Mouse (Mus musculus) embryonic facial prominence, embryonic 14.5 days (tissue): ENCODE data around the gene Gm11937. TPM values are rescaled to one million over a fixed set of nuclear protein-coding genes. Genes with fewer than 3 reads are reported as not detected.
"Not testable (repeated sequence)": the region's sequence is repeated elsewhere in the genome, so short reads cannot be mapped to it uniquely, and the experiment has no call there.

ENCODE experiments used
- ATAC-seq: fragments of 200-750 bp; cut with Nextera tagmentation; 2 replicates; pipeline ENCODE4 v1.8.0; 2017; ENCODE audit warnings: low read depth, moderate number of reproducible peaks, moderate TSS enrichment
- DNase-seq: peaks from one replicate; pipeline ENCODE4 v3.0.0-alpha.2; 2015; ENCODE audit warnings: low spot score
- H3K27ac ChIP-seq: fragments of 300-500 bp; sonication (generic); replicated peaks from 2 replicates; pipeline ENCODE4 v1.5.1; 2014; ENCODE audit warnings: low read depth, mild to moderate bottlenecking, low read length, moderate library complexity
- H3K27me3 ChIP-seq: fragments of 300-500 bp; sonication (generic); replicated peaks from 2 replicates; pipeline ENCODE4 v1.6.1; 2014; ENCODE audit warnings: low read length; ENCODE audit not compliant: control insufficient read depth, insufficient read depth
- H3K36me3 ChIP-seq: fragments of 300-500 bp; sonication (generic); 2 replicates; pipeline ENCODE4 v1.6.1; 2014; ENCODE audit warnings: low read length, mixed read lengths; ENCODE audit not compliant: control insufficient read depth, insufficient read depth
- H3K4me1 ChIP-seq: fragments of 300-500 bp; sonication (generic); 2 replicates; pipeline ENCODE4 v1.6.1; 2014; ENCODE audit warnings: antibody characterized with exemption, low read length; ENCODE audit not compliant: control insufficient read depth, insufficient read depth
- H3K4me2 ChIP-seq: fragments of 300-500 bp; sonication (generic); 2 replicates; pipeline ENCODE4 v1.6.1; 2014; ENCODE audit warnings: low read depth, mild to moderate bottlenecking, low read length, moderate library complexity, mixed read lengths
- H3K4me3 ChIP-seq: fragments of 300-500 bp; sonication (generic); 2 replicates; pipeline ENCODE4 v1.5.1; 2014; ENCODE audit warnings: low read depth, mild to moderate bottlenecking, low read length
- H3K9ac ChIP-seq: fragments of 300-500 bp; sonication (generic); 2 replicates; pipeline ENCODE4 v1.6.1; 2014; ENCODE audit warnings: low read depth, mild to moderate bottlenecking, low read length, moderate library complexity, mixed read lengths
- H3K9me3 ChIP-seq: fragments of 300-500 bp; sonication (generic); 2 replicates; pipeline ENCODE4 v1.6.1; 2016; ENCODE audit warnings: low read length; ENCODE audit not compliant: control insufficient read depth
- WGBS: fragments of 180-500 bp; shearing (Covaris S2); extraction: QIAGEN DNeasy Blood & Tissue Kit; methylation state at CpG from one replicate; pipeline ENCODE4 v1.1.7; 2014; 5-methylcytosine and 5-hydroxymethylcytosine counted together
- polyA plus RNA-seq: library from polyadenylated mRNA; unstranded; fragments of >200 nt; fragmentation: Nextera tagmentation; extraction: Ambion mirVana; gene quantifications from 2 replicates; pipeline ENCODE4 v1.2.1, GENCODE M21; 2014

Gene Gm11937
- polyA plus RNA-seq, 1 experiment from 2014 or later, result not detected

GRCm38 (mm10) chr11:99637086-99637485, 27.1 kb upstream of the Gm11937 start:
- Histone ChIP-seq H3K4me3 (no peak overlapping the region), H3K9ac (no peak overlapping the region), H3K27ac (no peak overlapping the region), H3K4me2 (no peak overlapping the region), H3K9me3 (no peaks in the 10 kb centered on the region), H3K36me3 (no peaks in the 10 kb centered on the region), H3K27me3 (no peaks in the 10 kb centered on the region; the same call in 1 of the 2 replicates), H3K4me1 (no peaks in the 10 kb centered on the region)
- DNase-seq, result peak; percentile 71
- ATAC-seq, result no peak
- 57% methylated on average over 1 of the region's 1 CpGs for whole genome bisulfite sequencing

- WGBS, result 21% methylated on average over 4 of the region's 8 CpGs
- H3K9ac ChIP-seq, result no peak within 1 kb of the TSS
- ATAC-seq, result no peak
- no peak within 1 kb of the TSS for H3K27ac ChIP-seq
- no peak for DNase-seq
- no peaks in the 10 kb centered on the region for H3K4me1 ChIP-seq
- H3K36me3 ChIP-seq, result no peaks in the 10 kb centered on the region
- H3K4me2 ChIP-seq, result no peak within 1 kb of the TSS
- no peak within 1 kb of the TSS for H3K4me3 ChIP-seq
- H3K27me3 ChIP-seq, result no peaks in the 10 kb centered on the region; the same call in 1 of the 2 replicates
- H3K9me3 ChIP-seq, result no peaks in the 10 kb centered on the region
Observed at GRCm38 (mm10) chr11:99634653-99635134, 24.7 kb upstream of the Gm11937 start, which contains the start of gene Krtap4-2. TSS of gene Krtap4-2 (minus strand) at chr11:99635084.

GRCm38 (mm10) chr11:99633293-99633692, 23.3 kb upstream of the Gm11937 start:
- DNase-seq (no peak), ATAC-seq (no peak)
- Histone ChIP-seq H3K36me3 (no peaks in the 10 kb centered on the region), H3K27ac (no peak overlapping the region), H3K9ac (no peak overlapping the region), H3K9me3 (no peaks in the 10 kb centered on the region), H3K4me1 (no peaks in the 10 kb centered on the region), H3K4me2 (no peak overlapping the region), H3K4me3 (no peak overlapping the region), H3K27me3 (no peaks in the 10 kb centered on the region; the same call in 1 of the 2 replicates)
- WGBS, result 63% methylated on average over 2 of the region's 2 CpGs

- H3K27ac ChIP-seq, result no peak overlapping the region
- no peak overlapping the region for H3K4me2 ChIP-seq
- no peaks in the 10 kb centered on the region for H3K36me3 ChIP-seq
- no peaks in the 10 kb centered on the region for H3K9me3 ChIP-seq
- DNase-seq, result no peak
- H3K4me1 ChIP-seq, result no peaks in the 10 kb centered on the region
- WGBS, result 71% methylated on average over 3 of the region's 3 CpGs
- no peak overlapping the region for H3K9ac ChIP-seq
- H3K27me3 ChIP-seq, result no peaks in the 10 kb centered on the region; the same call in 1 of the 2 replicates
- no peak overlapping the region for H3K4me3 ChIP-seq
- ATAC-seq, result no peak
Observed at GRCm38 (mm10) chr11:99630890-99631289, 20.9 kb upstream of the Gm11937 start.

- no peak for DNase-seq
- Histone ChIP-seq H3K9me3 (no peaks in the 10 kb centered on the region), H3K27ac (no peak within 1 kb of the TSS), H3K4me2 (no peak within 1 kb of the TSS), H3K9ac (no peak within 1 kb of the TSS), H3K36me3 (no peaks in the 10 kb centered on the region), H3K27me3 (no peaks in the 10 kb centered on the region), H3K4me3 (no peak within 1 kb of the TSS), H3K4me1 (no peaks in the 10 kb centered on the region)
- 67% methylated on average over 4 of the region's 4 CpGs for WGBS
- no peak for ATAC-seq
Observed at GRCm38 (mm10) chr11:99628138-99628537, 18.1 kb upstream of the Gm11937 start, which contains the start of gene Krtap4-1. TSS of gene Krtap4-1 (minus strand) at chr11:99628238.

- Histone ChIP-seq H3K27me3 (no peaks in the 10 kb centered on the region), H3K4me1 (no peaks in the 10 kb centered on the region), H3K4me2 (no peak within 1 kb of the TSS), H3K9ac (no peak within 1 kb of the TSS), H3K9me3 (no peaks in the 10 kb centered on the region), H3K36me3 (no peaks in the 10 kb centered on the region), H3K4me3 (no peak within 1 kb of the TSS), H3K27ac (no peak within 1 kb of the TSS)
- WGBS, result 72% methylated on average over 2 of the region's 2 CpGs
- ATAC-seq (no peak), DNase-seq (no peak)
Observed at GRCm38 (mm10) chr11:99620335-99620734, 10.3 kb upstream of the Gm11937 start, which contains the start of gene Gm11562. TSS of gene Gm11562 (minus strand) at chr11:99620435.

GRCm38 (mm10) chr11:99614796-99615363, 4.9 kb upstream of the Gm11937 start, which contains the start of gene Krtap2-4:
TSS of gene Krtap2-4 (minus strand) at chr11:99614846.
- no peaks in the 10 kb centered on the region for H3K27me3 ChIP-seq
- no peak within 1 kb of the TSS for H3K9ac ChIP-seq
- ATAC-seq (no peak), DNase-seq (no peak)
- no peak within 1 kb of the TSS for H3K4me3 ChIP-seq
- no peaks in the 10 kb centered on the region for H3K36me3 ChIP-seq
- H3K27ac ChIP-seq, result no peak within 1 kb of the TSS
- no peaks in the 10 kb centered on the region for H3K9me3 ChIP-seq
- H3K4me2 ChIP-seq, result no peak within 1 kb of the TSS
- 71% methylated on average over 3 of the region's 3 CpGs for WGBS
- H3K4me1 ChIP-seq, result no peaks in the 10 kb centered on the region

GRCm38 (mm10) chr11:99609126-99609525, 863 bp downstream of the Gm11937 start:
- DNase-seq (no peak), ATAC-seq (no peak)
- Histone ChIP-seq H3K27ac (no peak overlapping the region), H3K4me1 (no peaks in the 10 kb centered on the region), H3K27me3 (no peaks in the 10 kb centered on the region), H3K36me3 (no peaks in the 10 kb centered on the region), H3K9me3 (no peaks in the 10 kb centered on the region), H3K9ac (no peak overlapping the region), H3K4me3 (no peak overlapping the region), H3K4me2 (no peak overlapping the region)
- WGBS, result 54% methylated on average over 1 of the region's 1 CpGs

- not testable (repeated sequence) for H3K9me3 ChIP-seq
- WGBS, result 63% methylated on average over 1 of the region's 1 CpGs
Observed at GRCm38 (mm10) chr11:99603208-99603607, 6.8 kb downstream of the Gm11937 start, which contains the start of gene Gm11938. TSS of gene Gm11938 (minus strand) at chr11:99603308.

More at GRCm38 (mm10) chr11:99603208-99603607, 6.8 kb downstream of the Gm11937 start, which contains the start of gene Gm11938:
- not testable (repeated sequence) for H3K4me3 ChIP-seq, H3K9ac ChIP-seq, DNase-seq, H3K27ac ChIP-seq, H3K27me3 ChIP-seq, H3K4me2 ChIP-seq, H3K4me1 ChIP-seq, H3K36me3 ChIP-seq, ATAC-seq
